Mouse (Mus musculus) erythroid progenitor cell, adult 5-6 weeks (primary cell): ENCODE measurements around the gene Pycr2. TPM values are rescaled to one million over a fixed set of nuclear protein-coding genes. Genes with fewer than 3 reads are reported as not detected.

Experiments
- total RNA-seq, 2 experiments: library from RNA; stranded (forward) in 1 of 2; stranded (reverse) in 1 of 2; fragments of 150-400 nt in 1 of 2; fragments of 186-747, 209-891 nt in 1 of 2; gene quantifications; 2 replicates each; pipeline versions ENCODE4 v1.2.3 to v1.2.4; 2015 to 2017; ENCODE audit warnings: low replicate concordance in 2 of 2

Pycr2 gene
- total RNA-seq, 2 experiments from 2014 or later, result 26.6 to 42.8 TPM

Other genes starting within 250 kb of the Pycr2 start
- not detected in 2 replicates for gene Mixl1, start 207.3 kb upstream of the Pycr2 start, total RNA-seq (2015; ENCODE audit: low replicate concordance)
- gene Mixl1, start 207.3 kb upstream of the Pycr2 start, total RNA-seq (2017; ENCODE audit: low replicate concordance), result not detected in 2 replicates
- 14.8 and 18.9 TPM in 2 replicates for gene Acbd3, start 178.2 kb upstream of the Pycr2 start, total RNA-seq (2015; ENCODE audit: low replicate concordance)
- 22.2 and 26.7 TPM in 2 replicates for gene Acbd3, start 178.2 kb upstream of the Pycr2 start, total RNA-seq (2017; ENCODE audit: low replicate concordance)
- 2,042 and 2,351 TPM in 2 replicates for gene H3f3a, start 90.3 kb upstream of the Pycr2 start, total RNA-seq (2015; ENCODE audit: low replicate concordance)
- 2,407 and 2,791 TPM in 2 replicates for gene H3f3a, start 90.3 kb upstream of the Pycr2 start, total RNA-seq (2017; ENCODE audit: low replicate concordance)
- 21.3 and 23.9 TPM in 2 replicates for gene Sde2, start 53.2 kb upstream of the Pycr2 start, total RNA-seq (2015; ENCODE audit: low replicate concordance)
- 29.9 and 35.2 TPM in 2 replicates for gene Sde2, start 53.2 kb upstream of the Pycr2 start, total RNA-seq (2017; ENCODE audit: low replicate concordance)
- gene Lefty2, start 11.2 kb upstream of the Pycr2 start, total RNA-seq (2015; ENCODE audit: low replicate concordance), result not detected in 2 replicates
- gene Lefty2, start 11.2 kb upstream of the Pycr2 start, total RNA-seq (2017; ENCODE audit: low replicate concordance), result not detected in 2 replicates
- gene Lefty1, start 30.7 kb downstream of the Pycr2 start, total RNA-seq (2015; ENCODE audit: low replicate concordance), result 1.1 TPM in 1 of 2 replicates, not detected in the other
- gene Lefty1, start 30.7 kb downstream of the Pycr2 start, total RNA-seq (2017; ENCODE audit: low replicate concordance), result 4.6 TPM in 1 of 2 replicates, not detected in the other
- 23.4 and 24.7 TPM in 2 replicates for gene Tmem63a, start 38.1 kb downstream of the Pycr2 start, total RNA-seq (2015; ENCODE audit: low replicate concordance)
- 18.1 and 20.2 TPM in 2 replicates for gene Tmem63a, start 38.1 kb downstream of the Pycr2 start, total RNA-seq (2017; ENCODE audit: low replicate concordance)
- gene Ephx1, start 116.6 kb downstream of the Pycr2 start, total RNA-seq (2015; ENCODE audit: low replicate concordance), result 7.5 and 9.4 TPM in 2 replicates
- 2.7 and 3.9 TPM in 2 replicates for gene Ephx1, start 116.6 kb downstream of the Pycr2 start, total RNA-seq (2017; ENCODE audit: low replicate concordance)
- gene 9130409I23Rik, start 146.9 kb downstream of the Pycr2 start, total RNA-seq (2015; ENCODE audit: low replicate concordance), result not detected in 2 replicates
- not detected in 2 replicates for gene 9130409I23Rik, start 146.9 kb downstream of the Pycr2 start, total RNA-seq (2017; ENCODE audit: low replicate concordance)
- gene Nvl, start 239.9 kb downstream of the Pycr2 start, total RNA-seq (2015; ENCODE audit: low replicate concordance), result 31.4 and 46.5 TPM in 2 replicates
- 32.5 and 41.5 TPM in 2 replicates for gene Nvl, start 239.9 kb downstream of the Pycr2 start, total RNA-seq (2017; ENCODE audit: low replicate concordance)
- 40.7 and 64.6 TPM in 2 replicates for gene Cnih4, start 240.4 kb downstream of the Pycr2 start, total RNA-seq (2015; ENCODE audit: low replicate concordance)
- gene Cnih4, start 240.4 kb downstream of the Pycr2 start, total RNA-seq (2017; ENCODE audit: low replicate concordance), result 26.6 and 44.0 TPM in 2 replicates